Mouse (Mus musculus) liver, embryonic 16.5 days (tissue): ENCODE results near the gene Timm22. TPM values are rescaled to one million over a fixed set of nuclear protein-coding genes. Genes with fewer than 3 reads are reported as not detected.
A peak's percentile ranks its signal among the peaks of the same experiment; 100 is the strongest.

ENCODE experiments used
- ATAC-seq: fragments of 200-750 bp; cut with Nextera tagmentation; 2 replicates; pipeline ENCODE4 v1.8.0; 2017; ENCODE audit warnings: low read depth, mild to moderate bottlenecking, moderate number of reproducible peaks, moderate library complexity
- H3K27ac ChIP-seq: fragments of 300-500 bp; sonication (generic); 2 replicates; pipeline ENCODE4 v1.5.1; 2014; ENCODE audit warnings: mild to moderate bottlenecking, low read length
- H3K27me3 ChIP-seq: fragments of 300-500 bp; sonication (generic); 2 replicates; pipeline ENCODE4 v1.6.1; 2014; ENCODE audit warnings: low read depth, low read length, mixed read lengths; ENCODE audit not compliant: control insufficient read depth, insufficient read depth
- H3K36me3 ChIP-seq: fragments of 300-500 bp; sonication (generic); 2 replicates; pipeline ENCODE4 v1.6.1; 2014; ENCODE audit warnings: mild to moderate bottlenecking; ENCODE audit not compliant: control insufficient read depth, insufficient read depth
- H3K4me1 ChIP-seq: fragments of 300-500 bp; sonication (generic); 2 replicates; pipeline ENCODE4 v1.6.1; 2014; ENCODE audit warnings: low read depth, low read length, mixed read lengths; ENCODE audit not compliant: control insufficient read depth
- H3K4me2 ChIP-seq: fragments of 300-500 bp; sonication (generic); 2 replicates; pipeline ENCODE4 v1.6.1; 2014; ENCODE audit warnings: low read depth, low read length, mixed read lengths
- H3K4me3 ChIP-seq: fragments of 300-500 bp; sonication (generic); 2 replicates; pipeline ENCODE4 v1.5.1; 2014; ENCODE audit warnings: low read depth, mild to moderate bottlenecking, low read length
- H3K9ac ChIP-seq: fragments of 300-500 bp; sonication (generic); 2 replicates; pipeline ENCODE4 v1.6.1; 2014; ENCODE audit warnings: low read depth, low read length
- H3K9me3 ChIP-seq: fragments of 300-500 bp; sonication (generic); replicated peaks from 2 replicates; pipeline ENCODE4 v1.6.1; 2016; ENCODE audit warnings: low read length; ENCODE audit not compliant: control insufficient read depth
- WGBS: fragments of 180-500 bp; shearing (Covaris S2); extraction: QIAGEN DNeasy Blood & Tissue Kit; methylation state at CpG from one replicate; pipeline ENCODE4 v1.1.7; 2014; ENCODE audit not compliant: insufficient replicate concordance; 5-methylcytosine and 5-hydroxymethylcytosine counted together
- polyA plus RNA-seq: library from polyadenylated mRNA; unstranded; fragments of >200 nt; fragmentation: Nextera tagmentation; extraction: Ambion mirVana; gene quantifications from 2 replicates; pipeline ENCODE4 v1.2.1, GENCODE M21; 2015

Timm22 gene
- polyA plus RNA-seq, 1 experiment from 2014 or later: 33.7 TPM

GRCm38 (mm10) chr11:76385017-76385416 lies 21.7 kb upstream of the Timm22 start:
- Histone ChIP-seq H3K9me3 (no peaks in the 10 kb centered on the region), H3K4me2 (no peak overlapping the region), H3K4me3 (no peak overlapping the region), H3K27ac (no peak overlapping the region), H3K4me1 (no peaks in the 10 kb centered on the region), H3K27me3 (no peaks in the 10 kb centered on the region), H3K9ac (no peak overlapping the region), H3K36me3 (no peaks in the 10 kb centered on the region)
- 64% methylated on average over 4 of the region's 4 CpGs for WGBS
- ATAC-seq: no peak

- Histone ChIP-seq H3K4me3 (no peak overlapping the region), H3K9ac (no peak overlapping the region), H3K27ac (no peak overlapping the region), H3K27me3 (no peaks in the 10 kb centered on the region), H3K9me3 (no peaks in the 10 kb centered on the region), H3K36me3 (no peaks in the 10 kb centered on the region), H3K4me1 (no peaks in the 10 kb centered on the region), H3K4me2 (no peak overlapping the region)
- WGBS: 49% methylated on average over 3 of the region's 3 CpGs
- ATAC-seq: no peak
Measured at GRCm38 (mm10) chr11:76385746-76386145, 21.0 kb upstream of the Timm22 start.

- Histone ChIP-seq H3K4me1 (no peaks in the 10 kb centered on the region), H3K4me3 (no peak overlapping the region), H3K36me3 (no peaks in the 10 kb centered on the region), H3K27me3 (no peaks in the 10 kb centered on the region), H3K27ac (no peak overlapping the region), H3K9me3 (no peaks in the 10 kb centered on the region), H3K9ac (no peak overlapping the region), H3K4me2 (no peak overlapping the region)
- ATAC-seq: no peak
- WGBS: 72% methylated on average over 1 of the region's 1 CpGs
Measured at GRCm38 (mm10) chr11:76387097-76387496, 19.7 kb upstream of the Timm22 start.

- Histone ChIP-seq H3K36me3 (no peaks in the 10 kb centered on the region), H3K4me2 (no peak overlapping the region), H3K27me3 (no peaks in the 10 kb centered on the region), H3K9ac (no peak overlapping the region), H3K9me3 (no peaks in the 10 kb centered on the region), H3K4me1 (no peaks in the 10 kb centered on the region), H3K4me3 (no peak overlapping the region), H3K27ac (no peak overlapping the region)
- 57% methylated on average over 7 of the region's 7 CpGs for WGBS
- ATAC-seq: no peak
Measured at GRCm38 (mm10) chr11:76388711-76389110, 18.0 kb upstream of the Timm22 start.

- H3K4me3 ChIP-seq: no peak overlapping the region
- WGBS: 70% methylated on average over 7 of the region's 7 CpGs
- ATAC-seq: no peak
- no peaks in the 10 kb centered on the region; the same call in 1 of the 2 replicates for H3K4me1 ChIP-seq
- no peaks in the 10 kb centered on the region for H3K9me3 ChIP-seq
- no peak overlapping the region for H3K27ac ChIP-seq
- no peak overlapping the region for H3K4me2 ChIP-seq
- no peak overlapping the region for H3K9ac ChIP-seq
- H3K27me3 ChIP-seq: peaks cover under 1% of the 10 kb centered on the region
- H3K36me3 ChIP-seq: no peaks in the 10 kb centered on the region
Measured at GRCm38 (mm10) chr11:76392532-76392931, 14.2 kb upstream of the Timm22 start.

GRCm38 (mm10) chr11:76392996-76393395 lies 13.8 kb upstream of the Timm22 start:
- no peaks in the 10 kb centered on the region for H3K9me3 ChIP-seq
- peaks cover 5% of the 10 kb centered on the region for H3K27me3 ChIP-seq
- peaks cover 2% of the 10 kb centered on the region for H3K4me1 ChIP-seq
- no peak for ATAC-seq
- WGBS: 75% methylated on average over 11 of the region's 11 CpGs
- H3K4me3 ChIP-seq: no peak overlapping the region
- no peak overlapping the region for H3K4me2 ChIP-seq
- H3K36me3 ChIP-seq: no peaks in the 10 kb centered on the region
- no peak overlapping the region for H3K9ac ChIP-seq
- H3K27ac ChIP-seq: no peak overlapping the region

DNA sequence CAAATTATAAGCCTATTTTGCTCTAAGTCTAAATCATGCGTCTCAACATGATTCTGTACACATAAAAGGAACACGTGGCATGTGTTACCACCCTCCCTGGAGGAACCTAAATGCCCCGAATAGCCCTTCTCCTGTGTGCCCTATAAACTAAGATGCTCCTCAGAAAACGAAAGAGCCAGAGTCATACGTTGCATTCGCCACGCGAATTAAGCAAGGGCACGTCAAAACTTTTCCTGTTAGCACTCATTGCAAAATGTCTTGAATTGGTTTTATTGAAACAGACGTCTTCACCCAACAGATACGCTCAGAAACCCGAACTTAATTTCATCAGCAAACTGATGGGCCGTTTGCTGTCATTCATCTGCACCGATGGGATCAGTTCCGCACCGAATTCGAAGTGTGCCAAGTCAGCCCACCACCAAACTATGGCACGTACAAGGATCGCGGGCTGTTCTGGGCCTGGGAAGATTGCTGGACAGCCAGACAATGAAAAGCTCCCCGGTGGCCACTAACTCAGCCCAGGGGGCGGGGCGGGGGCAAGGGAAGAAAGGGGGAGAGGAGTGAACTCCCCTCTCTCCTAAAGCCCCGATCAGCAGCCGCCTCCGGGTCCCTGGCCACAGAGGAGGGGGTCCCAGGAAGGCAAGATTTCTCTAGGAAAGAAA lies 9.0 kb upstream of the Timm22 start:
- no peaks in the 10 kb centered on the region for H3K36me3 ChIP-seq
- peak overlapping the region; percentile 68 for H3K4me3 ChIP-seq
- no peak for ATAC-seq
- WGBS: 2% methylated on average over 26 of the region's 26 CpGs
- peaks cover 12% of the 10 kb centered on the region for H3K27me3 ChIP-seq
- peak overlapping the region; percentile 96 for H3K4me2 ChIP-seq
- H3K27ac ChIP-seq: 0 out of 2 replicates have a peak overlapping the region, but pooled peaks have one; percentile 11
- peaks cover 19% of the 10 kb centered on the region for H3K4me1 ChIP-seq
- peak overlapping the region; percentile 69 for H3K9ac ChIP-seq
- no peaks in the 10 kb centered on the region for H3K9me3 ChIP-seq

DNA sequence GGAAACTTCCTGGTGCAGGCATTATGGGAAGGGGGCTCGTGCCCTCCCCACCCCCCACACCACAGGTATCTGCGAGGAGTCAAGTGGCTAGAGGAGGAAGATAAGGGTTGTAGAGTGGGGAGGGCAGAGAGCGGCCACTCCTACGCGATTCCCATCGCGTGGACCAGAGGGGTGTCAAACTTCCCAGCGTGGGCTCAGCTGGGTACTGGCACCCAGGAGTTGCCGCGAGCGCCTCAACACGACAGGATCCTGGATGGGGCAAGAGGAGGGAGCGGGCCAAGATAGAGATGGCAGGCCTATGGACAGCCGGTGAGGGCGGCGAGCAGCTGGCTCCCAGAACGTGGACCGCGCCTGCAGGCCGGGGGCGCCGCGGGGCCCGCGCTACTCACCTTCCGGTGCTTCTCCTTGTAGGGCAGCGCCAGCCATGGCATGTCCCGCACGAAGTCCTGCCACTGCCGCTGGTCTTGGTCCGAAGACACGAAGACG lies 8.4 kb upstream of the Timm22 start:
- WGBS: under 1% methylated on average over 33 of the region's 33 CpGs

DNA sequence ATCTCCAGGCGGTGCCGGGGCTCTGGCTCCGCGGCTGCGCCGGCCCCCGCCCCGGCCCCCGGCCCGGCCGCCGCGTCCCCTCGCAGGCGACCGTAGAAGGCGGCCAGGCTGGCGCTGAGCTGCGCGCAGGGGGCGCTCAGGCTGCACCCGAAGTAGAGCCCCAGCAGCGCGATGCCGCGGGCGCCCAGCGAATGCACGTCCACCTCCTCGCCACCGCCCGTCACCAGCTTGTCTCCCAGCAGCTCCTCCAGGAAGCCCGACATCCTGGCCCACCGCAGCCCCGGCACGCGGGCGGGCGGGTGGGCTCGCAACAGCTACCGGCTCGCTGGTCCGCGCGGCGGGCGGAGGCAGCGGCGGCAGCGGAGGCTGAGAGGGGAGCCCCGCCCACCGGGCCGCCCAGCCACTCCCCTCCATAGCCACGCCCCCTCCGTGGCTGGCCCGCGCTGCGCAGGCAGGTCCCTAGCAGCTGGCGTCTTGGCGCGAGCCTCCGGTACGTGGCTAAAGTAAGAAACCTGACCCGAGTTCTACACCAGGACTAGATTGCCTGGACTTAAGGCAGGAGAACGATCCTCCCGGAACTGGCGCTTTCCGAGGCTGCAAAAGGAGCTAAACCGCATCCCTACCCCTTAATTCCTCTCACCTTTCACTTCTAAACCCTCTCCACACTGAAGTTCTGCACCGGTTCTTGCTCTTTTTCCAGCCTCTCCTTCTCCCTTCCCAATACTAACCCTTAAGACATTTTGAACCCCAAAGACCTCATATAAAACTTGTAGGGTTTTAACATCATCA lies 7.8 kb upstream of the Timm22 start, which contains the start of gene Nxn:
Gene Nxn (minus strand): TSS at position 343 of the 789 bp plus-strand sequence.
- Histone ChIP-seq H3K4me3 (peak within 1 kb of the TSS; percentile 68), H3K9ac (peak within 1 kb of the TSS; percentile 69), H3K27me3 (peaks cover 12% of the 10 kb centered on the region), H3K4me2 (peak within 1 kb of the TSS; percentile 96), H3K36me3 (no peaks in the 10 kb centered on the region), H3K9me3 (no peaks in the 10 kb centered on the region), H3K4me1 (peaks cover 19% of the 10 kb centered on the region), H3K27ac (0 out of 2 replicates have a peak within 1 kb of the TSS, but pooled peaks have one; percentile 11)
- WGBS: under 1% methylated on average over 69 of the region's 70 CpGs
- ATAC-seq: peak; percentile 89

More for the DNA sequence above, 8.4 kb upstream of the Timm22 start:
- ATAC-seq: peak; percentile 33
- peak overlapping the region; percentile 69 for H3K9ac ChIP-seq
- H3K4me3 ChIP-seq: peak overlapping the region; percentile 68
- 0 out of 2 replicates have a peak overlapping the region, but pooled peaks have one; percentile 11 for H3K27ac ChIP-seq
- H3K36me3 ChIP-seq: no peaks in the 10 kb centered on the region
- H3K27me3 ChIP-seq: peaks cover 12% of the 10 kb centered on the region
- H3K4me2 ChIP-seq: peak overlapping the region; percentile 96
- H3K4me1 ChIP-seq: peaks cover 19% of the 10 kb centered on the region
- no peaks in the 10 kb centered on the region for H3K9me3 ChIP-seq
